Mouse (Mus musculus) kidney, embryonic 14.5 days (tissue): ENCODE results near the gene Trmt44. TPM values are rescaled to one million over a fixed set of nuclear protein-coding genes. Genes with fewer than 3 reads are reported as not detected.
"Not testable (repeated sequence)": the region's sequence is repeated elsewhere in the genome, so short reads cannot be mapped to it uniquely, and the experiment has no call there.

Source experiments
- ATAC-seq: fragments of 200-750 bp; cut with Nextera tagmentation; 2 replicates; pipeline ENCODE4 v1.8.0; 2017; ENCODE audit warnings: moderate number of reproducible peaks, mild to moderate bottlenecking, moderate TSS enrichment, moderate library complexity; ENCODE audit not compliant: low FRiP score, low TSS enrichment
- H3K27ac ChIP-seq: fragments of 300-500 bp; sonication (generic); 2 replicates; pipeline ENCODE4 v1.5.1; 2014; ENCODE audit warnings: low read depth, mild to moderate bottlenecking, low read length, moderate library complexity, mixed read lengths
- H3K27me3 ChIP-seq: fragments of 300-500 bp; sonication (generic); 2 replicates; pipeline ENCODE4 v1.6.1; 2014; ENCODE audit warnings: mild to moderate bottlenecking, low read length; ENCODE audit not compliant: control insufficient read depth, insufficient read depth
- H3K36me3 ChIP-seq: fragments of 300-500 bp; sonication (generic); 2 replicates; pipeline ENCODE4 v1.6.1; 2014; ENCODE audit warnings: low read length, mixed read lengths; ENCODE audit not compliant: control insufficient read depth, insufficient read depth
- H3K4me1 ChIP-seq: fragments of 300-500 bp; sonication (generic); 2 replicates; pipeline ENCODE4 v1.6.1; 2014; ENCODE audit warnings: low read length, mixed read lengths; ENCODE audit not compliant: control insufficient read depth, insufficient read depth
- H3K4me2 ChIP-seq: fragments of 300-500 bp; sonication (generic); replicated peaks from 2 replicates; pipeline ENCODE4 v1.6.1; 2014; ENCODE audit warnings: low read depth, mild to moderate bottlenecking, low read length
- H3K4me3 ChIP-seq: fragments of 300-500 bp; sonication (generic); 2 replicates; pipeline ENCODE4 v1.5.1; 2014; ENCODE audit warnings: mild to moderate bottlenecking, low read length
- H3K9ac ChIP-seq: fragments of 300-500 bp; sonication (generic); 2 replicates; pipeline ENCODE4 v1.6.1; 2014; ENCODE audit warnings: low read depth, mild to moderate bottlenecking, low read length, moderate library complexity
- H3K9me3 ChIP-seq: fragments of 300-500 bp; sonication (generic); 2 replicates; pipeline ENCODE4 v1.6.1; 2016; ENCODE audit warnings: low read length; ENCODE audit not compliant: control insufficient read depth
- WGBS: fragments of 180-500 bp; shearing (Covaris S2); extraction: QIAGEN DNeasy Blood & Tissue Kit; methylation state at CpG from one replicate; pipeline ENCODE4 v1.1.7; 2014; 5-methylcytosine and 5-hydroxymethylcytosine counted together
- polyA plus RNA-seq: library from polyadenylated mRNA; unstranded; fragments of >200 nt; fragmentation: Nextera tagmentation; extraction: Ambion mirVana; gene quantifications from 2 replicates; pipeline ENCODE4 v1.2.1, GENCODE M21; 2014

The Trmt44 gene
- polyA plus RNA-seq, 1 experiment from 2014 or later = 10.2 TPM

GRCm38 (mm10) chr5:35594768-35595167 is 19.9 kb upstream of the Trmt44 start:
- no peak for ATAC-seq
- Histone ChIP-seq H3K4me1 (no peaks in the 10 kb centered on the region), H3K27me3 (no peaks in the 10 kb centered on the region), H3K4me3 (no peak overlapping the region), H3K9ac (no peak overlapping the region), H3K27ac (no peak overlapping the region), H3K9me3 (no peaks in the 10 kb centered on the region; the same call in 1 of the 2 replicates), H3K36me3 (peaks cover 21% of the 10 kb centered on the region), H3K4me2 (no peak overlapping the region)
- WGBS = 88% methylated on average over 4 of the region's 4 CpGs

GRCm38 (mm10) chr5:35593272-35593671 is 18.4 kb upstream of the Trmt44 start:
- Histone ChIP-seq H3K27me3 (no peaks in the 10 kb centered on the region), H3K9me3 (no peaks in the 10 kb centered on the region; the same call in 1 of the 2 replicates), H3K4me2 (no peak overlapping the region), H3K36me3 (peaks cover 36% of the 10 kb centered on the region), H3K4me3 (no peak overlapping the region), H3K27ac (no peak overlapping the region), H3K9ac (no peak overlapping the region), H3K4me1 (no peaks in the 10 kb centered on the region)
- ATAC-seq = no peak
- WGBS = 79% methylated on average over 6 of the region's 6 CpGs

- Histone ChIP-seq H3K27me3 (no peaks in the 10 kb centered on the region), H3K4me3 (no peak overlapping the region), H3K9me3 (no peaks in the 10 kb centered on the region; the same call in 1 of the 2 replicates), H3K4me2 (no peak overlapping the region), H3K4me1 (no peaks in the 10 kb centered on the region), H3K36me3 (peaks cover 36% of the 10 kb centered on the region), H3K9ac (no peak overlapping the region), H3K27ac (no peak overlapping the region)
- ATAC-seq = no peak
- WGBS = 51% methylated on average over 4 of the region's 4 CpGs
These were observed 18.0 kb upstream of the Trmt44 start for GRCm38 (mm10) chr5:35592824-35593223.

- no peak overlapping the region for H3K4me2 ChIP-seq
- H3K4me1 ChIP-seq = no peaks in the 10 kb centered on the region
- 86% methylated on average over 21 of the region's 21 CpGs for WGBS
- no peak overlapping the region for H3K9ac ChIP-seq
- no peak overlapping the region for H3K27ac ChIP-seq
- no peak overlapping the region for H3K4me3 ChIP-seq
- H3K27me3 ChIP-seq = no peaks in the 10 kb centered on the region
- H3K36me3 ChIP-seq = peaks cover 36% of the 10 kb centered on the region
- ATAC-seq = no peak
- no peaks in the 10 kb centered on the region; the same call in 1 of the 2 replicates for H3K9me3 ChIP-seq
These were observed 17.3 kb upstream of the Trmt44 start for GRCm38 (mm10) chr5:35592081-35592736.

- ATAC-seq = no peak
- Histone ChIP-seq H3K36me3 (peaks cover 36% of the 10 kb centered on the region), H3K27me3 (no peaks in the 10 kb centered on the region), H3K9ac (no peak overlapping the region), H3K4me1 (no peaks in the 10 kb centered on the region), H3K4me2 (no peak overlapping the region), H3K4me3 (no peak overlapping the region), H3K9me3 (no peaks in the 10 kb centered on the region; the same call in 1 of the 2 replicates), H3K27ac (no peak overlapping the region)
- WGBS = 78% methylated on average over 4 of the region's 4 CpGs
These were observed 16.6 kb upstream of the Trmt44 start for GRCm38 (mm10) chr5:35591497-35591896.

GRCm38 (mm10) chr5:35584259-35584658 is 9.4 kb upstream of the Trmt44 start:
- H3K36me3 ChIP-seq = peaks cover 10% of the 10 kb centered on the region
- not testable (repeated sequence) for H3K4me3 ChIP-seq, H3K9me3 ChIP-seq, H3K4me1 ChIP-seq, H3K27me3 ChIP-seq, H3K9ac ChIP-seq, H3K4me2 ChIP-seq, ATAC-seq, H3K27ac ChIP-seq
- WGBS = 90% methylated on average over 2 of the region's 2 CpGs

GRCm38 (mm10) chr5:35583221-35583783 is 8.4 kb upstream of the Trmt44 start:
- H3K27ac ChIP-seq = peak overlapping the region; percentile 19; the same call in 1 of the 2 replicates
- H3K9ac ChIP-seq = peak overlapping the region; percentile 67
- no peaks in the 10 kb centered on the region for H3K27me3 ChIP-seq
- H3K4me3 ChIP-seq = peak overlapping the region; percentile 60
- H3K4me2 ChIP-seq = peak overlapping the region; percentile 71
- no peaks in the 10 kb centered on the region for H3K9me3 ChIP-seq
- no peaks in the 10 kb centered on the region; the same call in 1 of the 2 replicates for H3K4me1 ChIP-seq
- peak; percentile 59 for ATAC-seq
- H3K36me3 ChIP-seq = 0 out of 2 replicates have a peak, but pooled peaks cover under 1% of the 10 kb centered on the region
- WGBS = 4% methylated on average over 17 of the region's 17 CpGs

GRCm38 (mm10) chr5:35582445-35583220 is 7.8 kb upstream of the Trmt44 start, which contains the start of gene Acox3:
Acox3 (plus strand) TSS chr5:35583040.
- peak within 1 kb of the TSS; percentile 19; the same call in 1 of the 2 replicates for H3K27ac ChIP-seq
- H3K9me3 ChIP-seq = no peaks in the 10 kb centered on the region
- no peaks in the 10 kb centered on the region for H3K27me3 ChIP-seq
- peak within 1 kb of the TSS; percentile 71 for H3K4me2 ChIP-seq
- H3K4me3 ChIP-seq = peak within 1 kb of the TSS; percentile 60
- no peaks in the 10 kb centered on the region for H3K36me3 ChIP-seq
- under 1% methylated on average over 34 of the region's 35 CpGs for WGBS
- ATAC-seq = peak; percentile 92
- peak within 1 kb of the TSS; percentile 67 for H3K9ac ChIP-seq
- H3K4me1 ChIP-seq = no peaks in the 10 kb centered on the region; the same call in 1 of the 2 replicates
